Mouse (Mus musculus) forebrain, postnatal 0 days (tissue): ENCODE measurements at regions not wholly inside any gene's neighbourhood (a gene's known extent, or its start where the extent isn't known, plus 50 kb on each side); places are given as distances from the start of the nearest gene placed in this dataset.

Experiments
- ATAC-seq: fragments of 200-750 bp; cut with Nextera tagmentation; 2 replicates; pipeline ENCODE4 v1.8.0; 2017; ENCODE audit warnings: mild to moderate bottlenecking, moderate library complexity
- DNase-seq: peaks from one replicate; pipeline ENCODE4 v3.0.0-alpha.2; 2015
- H3K27ac ChIP-seq: fragments of 300-500 bp; sonication (generic); 2 replicates; pipeline ENCODE4 v1.5.1; 2014; ENCODE audit warnings: low read depth, mild to moderate bottlenecking, antibody characterized with exemption, low read length, moderate library complexity, mixed read lengths
- H3K27me3 ChIP-seq: fragments of 300-500 bp; sonication (generic); 2 replicates; pipeline ENCODE4 v1.6.1; 2014; ENCODE audit warnings: mild to moderate bottlenecking, low read length, mixed read lengths; ENCODE audit not compliant: insufficient read depth
- H3K36me3 ChIP-seq: fragments of 300-500 bp; sonication (generic); 2 replicates; pipeline ENCODE4 v1.6.1; 2014; ENCODE audit warnings: mild to moderate bottlenecking, moderate library complexity; ENCODE audit not compliant: insufficient read depth
- H3K4me1 ChIP-seq: fragments of 300-500 bp; sonication (generic); 2 replicates; pipeline ENCODE4 v1.6.1; 2014; ENCODE audit warnings: antibody characterized with exemption; ENCODE audit not compliant: insufficient read depth
- H3K4me2 ChIP-seq: fragments of 300-500 bp; sonication (generic); 2 replicates; pipeline ENCODE4 v1.6.1; 2014; ENCODE audit warnings: low read depth, mild to moderate bottlenecking, moderate library complexity
- H3K4me3 ChIP-seq: fragments of 300-500 bp; sonication (generic); 2 replicates; pipeline ENCODE4 v1.5.1; 2014; ENCODE audit warnings: low read depth, low read length, mixed read lengths
- H3K9ac ChIP-seq: fragments of 300-500 bp; sonication (generic); 2 replicates; pipeline ENCODE4 v1.6.1; 2014; ENCODE audit warnings: mild to moderate bottlenecking
- H3K9me3 ChIP-seq: fragments of 300-500 bp; sonication (generic); 2 replicates; pipeline ENCODE4 v1.6.1; 2016; ENCODE audit warnings: low read length
- CTCF ChIP-seq: sonication (generic); IDR thresholded peaks from 2 replicates; pipeline ENCODE4 v1.5.1; 2016; ENCODE audit warnings: antibody characterized with exemption, control low read depth, low read depth
- WGBS: fragments of 180-500 bp; shearing (Covaris S2); extraction: QIAGEN DNeasy Blood & Tissue Kit; methylation state at CpG from one replicate; pipeline ENCODE4 v1.1.7; 2014; 5-methylcytosine and 5-hydroxymethylcytosine counted together

DNA sequence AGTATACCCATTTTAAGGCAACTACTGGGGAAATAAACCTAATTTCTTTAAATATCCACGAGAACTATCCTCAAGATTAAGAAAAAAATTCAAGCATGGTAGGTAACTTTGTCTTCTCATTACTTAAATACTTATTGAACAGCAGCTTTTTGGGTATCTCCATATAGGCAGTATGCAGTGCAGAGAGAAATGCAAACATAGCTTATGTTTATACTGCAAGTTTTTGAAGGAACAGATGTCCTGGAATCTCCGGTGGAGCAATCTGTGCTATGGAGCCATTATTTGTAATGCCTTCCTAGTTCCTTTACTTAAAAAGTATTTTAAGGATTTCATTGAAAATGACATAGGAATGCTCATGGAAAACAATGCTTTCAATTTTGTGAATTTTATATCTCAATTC lies 91.7 kb upstream of the Adgrb3 start:
- H3K36me3 ChIP-seq, result no peaks in the 10 kb centered on the region
- peak; percentile 9 for DNase-seq

DNA sequence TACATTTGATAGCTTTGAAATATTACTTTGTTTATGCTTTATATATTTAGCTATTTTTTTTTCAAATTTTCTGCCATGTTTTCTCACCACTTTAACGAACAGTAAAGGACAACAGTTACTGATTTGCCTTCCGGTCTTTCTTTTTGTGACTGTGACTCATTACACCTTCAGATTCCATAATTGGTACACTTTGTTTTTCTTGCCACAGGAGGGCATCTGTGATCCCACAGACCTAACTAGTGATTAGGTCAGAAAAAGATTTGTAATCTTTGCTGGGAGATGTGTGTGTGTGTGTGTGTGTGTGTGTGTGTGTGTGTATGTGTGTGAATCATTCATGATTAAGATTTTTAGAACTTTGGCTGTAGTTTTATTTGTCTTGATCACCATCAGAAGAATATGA lies 64.7 kb upstream of the Adgrb3 start:
- DNase-seq (peak; percentile 7), ATAC-seq (no peak)
- no peak overlapping the region for H3K27ac ChIP-seq
- 33% methylated on average over 2 of the region's 2 CpGs for WGBS
- H3K27me3 ChIP-seq, result no peaks in the 10 kb centered on the region
- H3K4me3 ChIP-seq, result no peak overlapping the region
- 0 out of 2 replicates have a peak, but pooled peaks cover 2% of the 10 kb centered on the region for H3K4me1 ChIP-seq
- H3K36me3 ChIP-seq, result no peaks in the 10 kb centered on the region
- no peak overlapping the region for H3K4me2 ChIP-seq
- no peak overlapping the region for H3K9ac ChIP-seq
- H3K9me3 ChIP-seq, result no peaks in the 10 kb centered on the region
- peak; percentile 44 for TF ChIP-seq CTCF

More for the DNA sequence above, 91.7 kb upstream of the Adgrb3 start:
- Histone ChIP-seq H3K4me2 (no peak overlapping the region), H3K9me3 (no peaks in the 10 kb centered on the region), H3K27ac (no peak overlapping the region), H3K27me3 (no peaks in the 10 kb centered on the region), H3K4me1 (no peaks in the 10 kb centered on the region), H3K9ac (no peak overlapping the region), H3K4me3 (no peak overlapping the region)
- no peak for TF ChIP-seq CTCF
- ATAC-seq, result no peak
- WGBS, result 67% methylated on average over 2 of the region's 2 CpGs

DNA sequence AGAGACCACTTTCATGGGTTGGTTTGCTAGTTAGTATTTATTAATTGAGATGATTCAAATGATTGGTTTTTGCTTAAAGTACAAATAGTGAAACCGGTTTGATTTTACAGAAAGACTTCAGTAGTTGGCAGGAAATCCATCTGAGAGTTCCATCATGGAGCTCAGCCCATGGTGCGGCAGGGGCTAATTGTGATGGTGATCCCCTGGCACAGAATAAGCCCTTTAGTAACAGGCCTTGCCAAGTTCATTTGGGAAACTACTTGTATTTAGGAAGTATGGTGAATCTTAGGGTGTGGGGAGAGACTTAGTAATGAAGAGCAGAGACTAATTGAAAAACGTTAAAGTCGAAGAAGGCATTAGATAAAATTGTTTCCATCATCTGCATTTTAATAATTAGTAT lies 63.5 kb upstream of the Adgrb3 start:
- no peaks in the 10 kb centered on the region for H3K36me3 ChIP-seq
- H3K27ac ChIP-seq, result no peak overlapping the region
- no peak overlapping the region for H3K4me3 ChIP-seq
- no peaks in the 10 kb centered on the region for H3K9me3 ChIP-seq
- 0 out of 2 replicates have a peak, but pooled peaks cover 2% of the 10 kb centered on the region for H3K4me1 ChIP-seq
- no peak overlapping the region for H3K4me2 ChIP-seq
- ATAC-seq (peak; percentile 54; the same call in 1 of the 2 replicates), DNase-seq (peak; percentile 50)
- H3K27me3 ChIP-seq, result no peaks in the 10 kb centered on the region
- no peak overlapping the region for H3K9ac ChIP-seq
- 21% methylated on average over 4 of the region's 4 CpGs for WGBS
- TF ChIP-seq CTCF, result no peak

DNA sequence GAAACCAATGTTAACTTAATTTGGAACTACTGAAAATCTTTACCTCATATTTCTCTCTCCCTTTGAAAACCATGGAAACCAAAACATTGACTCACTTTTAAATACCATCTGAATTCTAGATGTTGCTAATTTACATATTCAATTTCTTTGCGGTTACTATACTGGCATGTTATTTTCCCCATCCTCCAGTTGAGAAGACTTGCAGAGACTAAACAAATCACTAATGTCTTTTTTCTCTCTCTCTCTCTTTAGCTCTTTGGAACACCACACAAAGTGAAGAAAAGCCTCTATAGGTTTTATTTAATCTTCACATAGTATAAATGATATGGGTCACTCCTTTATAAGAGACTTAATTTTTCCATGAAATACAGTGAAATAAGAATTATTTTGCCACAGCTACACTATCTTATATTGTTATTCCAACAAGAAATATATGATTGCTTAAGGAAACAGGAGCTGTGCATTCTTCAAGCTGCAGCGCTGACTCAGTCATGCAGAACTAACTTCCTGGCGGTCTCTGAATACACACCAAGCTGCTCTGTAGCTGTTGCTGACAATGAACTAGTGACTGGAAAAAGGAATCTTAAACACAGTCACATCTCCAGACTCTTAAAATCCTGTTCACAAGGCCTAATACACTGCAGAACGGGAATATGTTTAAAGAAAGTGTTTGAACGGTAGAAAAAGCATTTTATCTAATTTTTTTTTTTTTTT lies 62.7 kb upstream of the Adgrb3 start:
- ATAC-seq (peak; percentile 87), DNase-seq (peak; percentile 70)
- no peaks in the 10 kb centered on the region for H3K27me3 ChIP-seq
- H3K9me3 ChIP-seq, result no peaks in the 10 kb centered on the region
- no peaks in the 10 kb centered on the region for H3K36me3 ChIP-seq
- no peak overlapping the region for H3K4me2 ChIP-seq
- 15% methylated on average over 5 of the region's 5 CpGs for WGBS
- 0 out of 2 replicates have a peak, but pooled peaks cover 2% of the 10 kb centered on the region for H3K4me1 ChIP-seq
- H3K27ac ChIP-seq, result no peak overlapping the region
- H3K9ac ChIP-seq, result no peak overlapping the region
- no peak overlapping the region for H3K4me3 ChIP-seq
- no peak for TF ChIP-seq CTCF

DNA sequence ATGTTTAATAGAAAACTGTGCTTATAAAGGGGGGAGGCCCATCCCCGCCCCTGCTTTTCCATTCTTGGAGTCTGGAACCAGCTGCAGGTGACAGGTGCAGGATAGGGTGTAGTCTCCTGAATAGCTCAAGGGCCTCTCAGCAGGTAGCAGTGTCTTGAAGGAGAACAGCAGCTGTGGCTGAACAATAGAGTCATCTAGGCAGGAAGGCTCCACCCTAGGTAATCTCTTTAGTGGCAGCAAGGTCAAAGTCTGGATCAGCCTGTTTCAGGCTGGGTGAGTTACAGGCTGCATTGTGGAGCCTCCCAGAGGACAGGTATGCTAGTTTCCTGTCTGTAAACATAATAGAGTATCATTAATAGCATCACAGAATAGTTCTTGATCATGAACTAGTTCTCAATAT lies 58.5 kb upstream of the Adgrb3 start:
- Histone ChIP-seq H3K9me3 (no peaks in the 10 kb centered on the region), H3K4me1 (0 out of 2 replicates have a peak, but pooled peaks cover 2% of the 10 kb centered on the region), H3K9ac (no peak overlapping the region), H3K4me2 (no peak overlapping the region), H3K27ac (no peak overlapping the region), H3K36me3 (no peaks in the 10 kb centered on the region), H3K4me3 (no peak overlapping the region), H3K27me3 (no peaks in the 10 kb centered on the region)
- 92% methylated on average over 1 of the region's 1 CpGs for WGBS
- TF ChIP-seq CTCF, result no peak
- DNase-seq (no peak), ATAC-seq (no peak)

DNA sequence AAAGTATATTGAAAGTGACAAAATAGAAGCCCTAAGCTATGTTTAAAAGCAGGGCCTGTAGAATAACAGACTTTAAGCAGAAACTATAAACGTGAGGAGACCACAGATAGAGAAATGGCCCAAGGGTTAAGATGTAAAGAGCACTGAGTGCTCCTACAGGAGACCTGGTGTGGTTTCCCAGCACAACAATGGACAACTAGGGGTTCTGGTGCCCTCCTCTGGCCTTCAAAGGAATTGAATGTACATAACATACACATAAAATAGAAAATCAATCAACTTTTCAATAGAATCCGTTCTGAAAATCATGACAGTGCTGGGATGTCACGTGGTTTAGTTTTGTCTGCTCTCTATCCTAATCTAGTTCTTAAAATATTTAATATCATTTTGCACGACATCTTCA lies 55.5 kb upstream of the Adgrb3 start:
- no peak for ATAC-seq
- H3K4me1 ChIP-seq, result no peaks in the 10 kb centered on the region
- no peak overlapping the region for H3K4me3 ChIP-seq
- 75% methylated on average over 4 of the region's 4 CpGs for WGBS
- DNase-seq, result no peak
- peak; percentile 16; the same call in 1 of the 2 replicates for TF ChIP-seq CTCF
- H3K36me3 ChIP-seq, result no peaks in the 10 kb centered on the region
- H3K4me2 ChIP-seq, result no peak overlapping the region
- H3K9ac ChIP-seq, result no peak overlapping the region
- no peaks in the 10 kb centered on the region for H3K9me3 ChIP-seq
- no peaks in the 10 kb centered on the region for H3K27me3 ChIP-seq
- H3K27ac ChIP-seq, result no peak overlapping the region
